Mouse (Mus musculus) forelimb bud, embryonic 11.5 days (tissue): ENCODE results near the gene Pate2.
"Not testable (repeated sequence)": the region's sequence is repeated elsewhere in the genome, so short reads cannot be mapped to it uniquely, and the experiment has no call there.

Experiments used
- DNase-seq: peaks from one replicate; pipeline ENCODE4 v3.0.0-alpha.2; 2012; ENCODE audit warnings: low read depth, low spot score

Pate2 gene

GRCm38 (mm10) chr9:35556494-35557102 lies 13.5 kb upstream of the Pate2 start:
- no peak for DNase-seq

- peak; percentile 36 for DNase-seq
Measured at GRCm38 (mm10) chr9:35558257-35559008, 11.7 kb upstream of the Pate2 start, which contains the start of the genes Ddx25 and Pus3. TSS of gene Ddx25 (minus strand) at chr9:35558528. TSS of gene Pus3 (plus strand) at chr9:35558595.

DNA sequence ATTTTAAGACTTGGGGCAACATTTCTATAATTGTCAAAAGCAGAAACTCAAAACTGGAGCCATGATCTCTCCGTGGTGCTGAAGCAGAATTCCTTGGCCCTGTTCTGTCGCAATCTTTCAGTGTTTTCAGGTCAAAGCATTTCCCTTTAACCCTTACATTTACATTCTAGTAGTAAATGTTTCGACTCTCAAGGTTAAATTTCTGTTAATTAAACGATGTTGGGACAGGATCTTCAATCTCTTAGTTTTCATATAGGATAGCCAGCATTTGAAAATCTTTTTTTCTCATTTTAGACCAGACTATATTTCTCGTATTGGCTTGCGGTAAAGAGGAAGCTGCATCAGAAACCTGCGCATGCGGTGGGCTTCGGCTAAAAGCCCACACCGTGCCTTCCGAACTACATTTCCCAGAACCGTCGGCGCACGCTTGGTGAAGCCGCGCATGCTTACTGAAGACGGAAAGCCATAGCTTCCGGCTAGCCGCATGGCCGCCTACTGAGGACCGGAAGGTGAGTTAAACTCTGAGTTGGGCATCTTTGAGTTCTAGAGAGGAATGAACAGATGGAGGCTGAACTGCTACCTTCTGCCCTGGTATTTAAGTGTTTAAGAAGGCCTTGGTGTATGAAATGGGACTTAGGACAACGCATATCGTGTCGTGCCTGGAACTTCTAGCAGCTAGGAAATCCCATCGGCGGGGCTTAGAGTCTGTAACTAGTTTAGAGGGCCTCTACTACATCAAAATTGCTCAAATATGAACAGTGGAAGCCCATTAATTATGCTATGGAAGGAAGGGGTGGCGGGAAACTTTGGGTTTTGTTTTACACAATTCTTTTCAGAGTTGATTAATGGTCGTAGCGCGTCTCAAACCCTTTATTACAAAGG lies 10.8 kb upstream of the Pate2 start:
- DNase-seq = peak; percentile 96

DNA sequence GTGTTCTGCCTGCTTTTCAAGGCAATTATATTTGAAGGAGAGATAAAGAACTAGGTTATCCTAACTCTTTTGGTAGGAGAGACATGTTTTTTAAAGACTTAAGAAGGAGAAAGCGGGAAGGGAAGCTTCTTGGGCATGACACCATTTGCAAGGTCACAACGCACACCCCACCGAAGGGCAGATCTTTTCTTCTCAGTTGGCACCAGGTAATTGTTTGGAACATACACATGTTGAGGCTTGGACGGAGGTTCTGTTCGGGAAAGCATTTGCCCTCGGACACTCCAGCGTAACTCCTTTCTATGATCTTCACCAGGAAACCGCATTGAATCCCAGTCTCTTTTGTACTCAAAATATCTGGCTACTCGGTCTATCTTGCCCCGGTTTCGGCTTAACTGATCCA lies 9.0 kb upstream of the Pate2 start:
- DNase-seq = no peak

DNA sequence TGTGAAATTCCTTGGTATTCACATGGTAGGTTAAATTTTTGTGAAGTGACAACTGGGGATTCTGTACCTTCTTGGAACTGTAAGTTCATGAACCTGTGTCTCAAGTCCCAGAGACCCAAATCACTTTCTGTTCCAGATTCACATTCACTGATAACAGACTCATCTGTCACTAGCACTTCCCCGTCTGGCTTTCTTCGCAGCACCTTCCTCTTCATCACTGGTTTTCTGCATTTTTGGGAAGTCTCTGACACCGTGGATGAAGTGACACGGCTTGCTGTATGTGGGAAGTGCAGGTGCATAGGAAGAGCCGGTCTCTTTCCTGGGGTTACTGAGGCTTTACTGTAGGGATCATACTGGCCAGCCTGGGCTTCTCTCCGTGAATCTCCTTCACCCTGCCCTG lies 8.5 kb upstream of the Pate2 start:
- no peak for DNase-seq

DNA sequence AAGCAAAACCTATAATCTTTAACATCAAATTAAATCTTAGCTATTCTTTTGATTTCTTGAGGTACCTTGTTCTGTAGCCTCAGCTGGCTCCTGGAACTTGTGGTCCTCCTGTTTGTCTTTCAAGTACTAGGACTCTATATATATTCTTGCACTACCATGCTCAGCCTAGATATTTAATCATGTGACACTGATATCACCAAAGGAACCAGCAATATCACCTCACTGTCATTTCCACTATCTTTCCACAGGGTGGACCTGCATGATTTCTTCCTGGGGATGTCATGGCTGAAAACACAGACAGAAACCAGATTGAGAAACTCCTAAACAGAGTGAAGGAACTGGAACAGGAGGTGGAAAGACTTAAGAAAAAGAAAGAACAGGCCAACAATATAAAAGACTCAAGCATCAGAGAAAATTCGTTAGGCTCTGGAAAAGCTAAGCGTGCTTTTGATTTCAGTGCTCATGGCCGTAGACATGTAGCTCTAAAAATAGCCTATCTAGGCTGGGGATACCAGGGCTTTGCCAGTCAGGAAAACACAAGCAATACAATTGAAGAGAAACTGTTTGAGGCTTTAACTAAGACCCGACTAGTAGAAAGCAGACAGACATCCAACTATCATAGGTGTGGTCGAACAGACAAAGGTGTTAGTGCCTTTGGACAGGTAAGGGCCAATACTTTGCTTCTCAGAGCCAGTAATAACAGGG lies 5.4 kb upstream of the Pate2 start:
- no peak for DNase-seq

- no peak for DNase-seq
Measured at GRCm38 (mm10) chr9:35567995-35568394, 2.1 kb upstream of the Pate2 start.

- DNase-seq = no peak
Measured at GRCm38 (mm10) chr9:35570663-35571062, 579 bp downstream of the Pate2 start.

- no peak for DNase-seq
Measured at GRCm38 (mm10) chr9:35574416-35574815, 4.3 kb downstream of the Pate2 start.

GRCm38 (mm10) chr9:35587674-35588073 lies 17.6 kb downstream of the Pate2 start:
- no peak for DNase-seq

DNA sequence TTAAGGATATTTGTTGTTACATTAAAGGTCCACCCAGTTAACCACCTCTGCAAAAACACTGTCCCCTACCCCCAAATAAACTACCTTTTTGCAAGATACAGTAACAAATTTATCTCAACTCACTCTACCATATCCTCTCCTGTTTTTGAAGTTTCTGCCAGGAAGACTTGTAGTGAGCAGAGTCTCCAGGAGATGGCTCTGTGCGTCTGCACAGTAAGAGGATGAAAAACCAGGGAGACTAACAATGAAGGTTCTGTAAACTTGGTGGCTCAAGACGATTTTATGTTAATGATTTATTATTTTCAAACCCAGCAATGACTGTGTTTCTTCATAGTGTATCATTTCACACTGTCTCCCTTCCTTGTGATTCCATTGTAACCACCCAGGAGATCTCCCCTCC lies 22.8 kb downstream of the Pate2 start:
- peak; percentile 32 for DNase-seq

- no peak for DNase-seq
Measured at GRCm38 (mm10) chr9:35607647-35608405, 37.7 kb downstream of the Pate2 start.

GRCm38 (mm10) chr9:35611841-35612240 lies 41.8 kb downstream of the Pate2 start, which contains the start of gene Pate4:
TSS of gene Pate4 (minus strand) at chr9:35611941.
- no peak for DNase-seq

DNA sequence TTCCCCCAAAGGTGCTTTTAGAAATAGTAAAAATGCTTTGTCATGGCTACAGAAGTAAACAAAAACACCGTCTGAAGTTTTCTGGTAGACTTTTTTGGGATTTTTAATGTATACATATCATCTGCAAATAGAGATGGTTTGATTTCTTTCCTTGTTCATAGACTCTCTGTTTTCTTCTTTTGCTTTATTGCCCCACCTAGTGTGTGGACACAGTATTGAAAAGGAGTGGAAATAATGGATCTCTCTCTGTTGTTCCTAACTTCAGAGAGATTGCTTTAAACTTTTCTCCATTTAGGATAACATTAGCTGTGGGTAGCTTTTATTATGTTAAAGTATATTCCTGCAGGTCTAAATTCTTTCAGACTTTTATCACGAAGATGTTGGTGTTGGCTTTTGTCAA lies 43.9 kb downstream of the Pate2 start:
- DNase-seq = no peak

DNA sequence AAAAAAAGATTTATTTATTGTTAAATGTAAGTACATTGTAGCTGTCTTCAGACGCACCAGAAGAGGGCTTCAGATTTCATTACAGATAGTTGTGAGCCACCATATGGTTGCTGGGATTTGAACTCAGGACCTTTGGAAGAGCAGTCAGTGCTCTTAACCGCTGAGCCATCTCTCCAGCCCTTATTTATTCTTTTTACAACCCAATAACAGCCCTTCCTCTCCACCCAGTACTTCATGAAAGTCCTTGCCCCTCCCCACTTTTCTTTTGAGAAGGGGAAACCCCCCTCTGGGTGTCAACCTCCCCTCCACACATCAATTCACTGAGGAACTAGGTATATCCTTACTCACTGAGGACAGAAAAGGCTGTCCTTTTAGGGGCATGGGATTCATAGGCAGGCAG lies 46.7 kb downstream of the Pate2 start:
- DNase-seq = not testable (repeated sequence)

- no peak for DNase-seq
Measured at GRCm38 (mm10) chr9:35632981-35633380, 62.9 kb downstream of the Pate2 start.

GRCm38 (mm10) chr9:35648102-35648501 lies 78.0 kb downstream of the Pate2 start, which contains the start of gene Pate3:
TSS of gene Pate3 (minus strand) at chr9:35648202.
- DNase-seq = no peak

DNA sequence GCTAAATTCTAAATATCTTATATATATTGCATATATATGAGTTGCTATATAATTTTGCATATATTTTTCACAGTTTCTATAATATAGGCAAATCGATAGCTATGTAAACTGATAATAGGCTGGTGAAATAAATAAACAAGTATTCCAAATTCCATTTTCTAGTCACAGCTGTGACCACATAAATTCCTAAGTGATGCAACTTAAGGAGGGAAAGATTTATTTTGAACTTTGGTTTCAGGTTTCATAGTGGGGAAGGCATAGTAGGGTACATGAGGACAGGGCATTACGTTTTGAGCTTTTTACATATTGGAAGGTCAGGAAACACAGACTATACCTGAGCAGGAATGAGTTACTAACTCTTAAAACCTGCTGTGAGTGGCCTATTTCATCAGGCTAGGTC lies 103.5 kb downstream of the Pate2 start:
- DNase-seq = no peak

- DNase-seq = no peak
Measured at GRCm38 (mm10) chr9:35687013-35687412, 116.9 kb downstream of the Pate2 start, which contains the start of gene Pate1. TSS of gene Pate1 (minus strand) at chr9:35687390.

GRCm38 (mm10) chr9:35691924-35692323 lies 121.8 kb downstream of the Pate2 start:
- DNase-seq = no peak

- no peak for DNase-seq
Measured at GRCm38 (mm10) chr9:35707265-35707664, 137.2 kb downstream of the Pate2 start.
